Mouse (Mus musculus) ES-Bruce4 (cell line): ENCODE data around the gene Rerg.

ENCODE experiments used
- CTCF ChIP-seq: IDR thresholded peaks from one replicate; pipeline ENCODE4 v1.8.1; 2011; ENCODE audit warnings: low read depth, low read length
- EP300 ChIP-seq: IDR thresholded peaks from 2 replicates; pipeline ENCODE4 v1.6.1; 2011; ENCODE audit warnings: low read depth, low read length; ENCODE audit not compliant: insufficient read depth
- POLR2A ChIP-seq: IDR thresholded peaks from one replicate; pipeline ENCODE4 v1.8.1; 2011; ENCODE audit warnings: low read length; ENCODE audit not compliant: insufficient read depth

- peak; percentile 63 for TF ChIP-seq CTCF
- no peak for TF ChIP-seq EP300
- TF ChIP-seq POLR2A = no peak
These were observed 116.8 kb downstream of the Rerg start for GRCm38 (mm10) chr6:137053464-137053863.
